Mouse (Mus musculus) left cerebral cortex, adult 2 months (tissue): ENCODE measurements around the gene Pdik1l. TPM values are rescaled to one million over a fixed set of nuclear protein-coding genes. Genes with fewer than 3 reads are reported as not detected.

Experiments used
- DNase-seq, 2 experiments: peaks; one replicate each; pipeline ENCODE4 v3.0.0; 2021 to 2022; ENCODE audit warnings: low spot score in 2 of 2, mixed read lengths in 1 of 2; ENCODE audit errors: extremely low spot score in 1 of 2
- H3K27ac ChIP-seq: fragments of 200-600 bp; 2 replicates; pipeline ENCODE4 v1.8.1; 2022
- H3K4me3 ChIP-seq: fragments of 200-600 bp; 2 replicates; pipeline ENCODE4 v1.8.1; 2022
- CTCF ChIP-seq: fragments of 200-600 bp; IDR thresholded peaks from 2 replicates; pipeline ENCODE4 v1.8.1; 2022; ENCODE audit warnings: antibody characterized with exemption, mild to moderate bottlenecking, moderate library complexity
- intact Hi-C: fragments of 180-260 bp; cut with DNase I; formaldehyde crosslinking; loops from one replicate; pipeline ENCODE4 v1.15.1; 2025
- total RNA-seq, 2 experiments: library from RNA; stranded (reverse); gene quantifications; 2 replicates each; pipeline ENCODE4 v1.2.3; 2021

Gene Pdik1l
- total RNA-seq, 2 experiments from 2014 or later, result 17.5 to 20.4 TPM

GRCm38 (mm10) chr4:134246256-134246655, 41.4 kb downstream of the Pdik1l start:
- Histone ChIP-seq H3K4me3 (no peak overlapping the region), H3K27ac (no peak overlapping the region)
- DNase-seq, result no peak
- no peak for TF ChIP-seq CTCF
- intact Hi-C loops, result no loop called here

- Histone ChIP-seq H3K4me3 (peak within 1 kb of the TSS; percentile 77), H3K27ac (peak within 1 kb of the TSS; percentile 47)
- intact Hi-C loops, result loop anchor here (2.0 kb wide), 2 partner anchors 42 to 58 kb away; partner anchors contain the start of genes Cep85 and Pdik1l
- peak; percentile 90 for TF ChIP-seq CTCF
- DNase-seq, result peak; percentile 95 to 97
Measured at GRCm38 (mm10) chr4:134245148-134245843, 42.4 kb downstream of the Pdik1l start, which contains the start of gene Zfp593. Gene Zfp593 (minus strand): TSS chr4:134245592.

GRCm38 (mm10) chr4:134243516-134244250, 44.0 kb downstream of the Pdik1l start, which contains the start of gene E130218I03Rik:
Gene E130218I03Rik (plus strand): TSS chr4:134243662.
- TF ChIP-seq CTCF, result no peak
- intact Hi-C loops, result loop anchor here (2.0 kb wide), 2 partner anchors 43 to 57 kb away; partner anchors contain the start of genes Cep85 and Pdik1l
- Histone ChIP-seq H3K4me3 (no peak within 1 kb of the TSS), H3K27ac (no peak within 1 kb of the TSS)
- DNase-seq, result no peak

GRCm38 (mm10) chr4:134238686-134239085, 49.0 kb downstream of the Pdik1l start:
- H3K4me3 ChIP-seq, result no peak overlapping the region
- no peak for TF ChIP-seq CTCF
- no peak for DNase-seq
- intact Hi-C loops, result no loop called here
- no peak overlapping the region for H3K27ac ChIP-seq

GRCm38 (mm10) chr4:134238279-134238651, 49.4 kb downstream of the Pdik1l start, which contains the start of gene Cnksr1:
Gene Cnksr1 (minus strand): TSS chr4:134238399.
- Histone ChIP-seq H3K4me3 (peak within 1 kb of the TSS; percentile 9; the same call in 1 of the 2 replicates), H3K27ac (no peak within 1 kb of the TSS)
- intact Hi-C loops, result no loop called here
- TF ChIP-seq CTCF, result no peak
- DNase-seq, result no peak

- peak overlapping the region; percentile 9; the same call in 1 of the 2 replicates for H3K4me3 ChIP-seq
- DNase-seq, result no peak
- H3K27ac ChIP-seq, result no peak overlapping the region
- intact Hi-C loops, result no loop called here
- TF ChIP-seq CTCF, result no peak
Measured at GRCm38 (mm10) chr4:134237582-134238278, 50.0 kb downstream of the Pdik1l start.

GRCm38 (mm10) chr4:134234876-134235275, 52.8 kb downstream of the Pdik1l start:
- no peak for DNase-seq
- H3K4me3 ChIP-seq, result no peak overlapping the region
- intact Hi-C loops, result no loop called here
- TF ChIP-seq CTCF, result no peak
- no peak overlapping the region for H3K27ac ChIP-seq

GRCm38 (mm10) chr4:134230431-134230830, 57.3 kb downstream of the Pdik1l start:
- intact Hi-C loops, result no loop called here
- no peak for DNase-seq
- no peak overlapping the region for H3K27ac ChIP-seq
- TF ChIP-seq CTCF, result no peak
- H3K4me3 ChIP-seq, result no peak overlapping the region

GRCm38 (mm10) chr4:134227194-134227593, 60.5 kb downstream of the Pdik1l start, which contains the start of gene Catsper4:
Gene Catsper4 (minus strand): TSS chr4:134227383.
- peak; percentile 36 for TF ChIP-seq CTCF
- DNase-seq, result no peak
- intact Hi-C loops, result no loop called here

More at GRCm38 (mm10) chr4:134227194-134227593, 60.5 kb downstream of the Pdik1l start, which contains the start of gene Catsper4:
- no peak within 1 kb of the TSS for H3K27ac ChIP-seq
- no peak within 1 kb of the TSS for H3K4me3 ChIP-seq

Other genes with a start within 250 kb of the Pdik1l start
- not detected for gene Zfp683, start 234.1 kb downstream of the Pdik1l start, total RNA-seq
- 1 to 10 TPM; 2.3 to 2.4 TPM for gene Crybg2, start 227.1 kb downstream of the Pdik1l start, total RNA-seq
- gene Cd52, start 192.8 kb downstream of the Pdik1l start, total RNA-seq, result 1 to 10 TPM; 2.6 to 3.3 TPM
- gene Ubxn11, start 185.3 kb downstream of the Pdik1l start, total RNA-seq, result 10 to 100 TPM; 39.7 to 47.1 TPM
- 100 to 1,000 TPM; 185 to 191 TPM for gene Sh3bgrl3, start 159.1 kb downstream of the Pdik1l start, total RNA-seq
- gene Cep85, start 100.8 kb downstream of the Pdik1l start, total RNA-seq, result 10 to 100 TPM; 14.9 to 16.5 TPM
- not detected for gene Gm7534, start 84.9 kb downstream of the Pdik1l start, total RNA-seq
- gene Catsper4, start 60.5 kb downstream of the Pdik1l start, total RNA-seq, result not detected
- under 1 TPM; 0.32 to 0.58 TPM for gene Cnksr1, start 49.5 kb downstream of the Pdik1l start, total RNA-seq
- gene E130218I03Rik, start 44.2 kb downstream of the Pdik1l start, total RNA-seq, result not detected
- 10 to 100 TPM; 11.6 to 12.9 TPM for gene Zfp593, start 42.3 kb downstream of the Pdik1l start, total RNA-seq
- not detected for gene Gm30191, start 41.0 kb downstream of the Pdik1l start, total RNA-seq
- gene Grrp1, start 33.8 kb downstream of the Pdik1l start, total RNA-seq, result 1 to 10 TPM; 3.0 to 3.6 TPM
- gene Trim63, start 27.2 kb upstream of the Pdik1l start, total RNA-seq, result under 1 TPM; 0.21 to 0.25 TPM
- not detected for gene Slc30a2, start 55.3 kb upstream of the Pdik1l start, total RNA-seq
- 10 to 100 TPM; 46.7 to 48.9 TPM for gene Extl1, start 96.0 kb upstream of the Pdik1l start, total RNA-seq
- 1 to 10 TPM; 6.5 to 6.9 TPM for gene Pafah2, start 108.4 kb upstream of the Pdik1l start, total RNA-seq
- gene Stmn1, start 180.4 kb upstream of the Pdik1l start, total RNA-seq, result 1,000 to 10,000 TPM in 1 of 2 experiments, 100 to 1,000 TPM in 1; 990 to 1,034 TPM
- 10 to 100 TPM; 69.3 to 77.9 TPM for gene Paqr7, start 208.8 kb upstream of the Pdik1l start, total RNA-seq
- under 1 TPM; 0.54 to 0.63 TPM for gene Aunip, start 223.1 kb upstream of the Pdik1l start, total RNA-seq
- gene Mtfr1l, start 247.5 kb upstream of the Pdik1l start, total RNA-seq, result 10 to 100 TPM; 60.6 to 66.1 TPM